Mouse (Mus musculus): ENCODE results near the gene Cdk20.

Gene Cdk20

GRCm38 (mm10) chr13:64489886-64490285 is 57.8 kb downstream of the Cdk20 start:
- DNase-seq (ENCODE audit: low spot score in 2 of 2), result no peak

Measured in urinary bladder, adult 18-20 months (tissue).